Mouse (Mus musculus) left cerebral cortex, postnatal 10 days (tissue): ENCODE results near the gene AI987944. TPM values are rescaled to one million over a fixed set of nuclear protein-coding genes. Genes with fewer than 3 reads are reported as not detected.

Source experiments
- DNase-seq, 2 experiments: peaks; one replicate each; pipeline ENCODE4 v3.0.0; 2021 to 2022; ENCODE audit warnings: low spot score in 2 of 2, mixed read lengths in 1 of 2; ENCODE audit errors: extremely low spot score in 1 of 2
- intact Hi-C: fragments of 180-260 bp; cut with DNase I; formaldehyde crosslinking; loops from one replicate; pipeline ENCODE4 v1.15.1; 2025
- total RNA-seq, 2 experiments: library from RNA; stranded (reverse); gene quantifications; 2 replicates each; pipeline ENCODE4 v1.2.3; 2021

Gene AI987944
- total RNA-seq = 1 to 10 TPM; 9.0 to 9.3 TPM

DNA sequence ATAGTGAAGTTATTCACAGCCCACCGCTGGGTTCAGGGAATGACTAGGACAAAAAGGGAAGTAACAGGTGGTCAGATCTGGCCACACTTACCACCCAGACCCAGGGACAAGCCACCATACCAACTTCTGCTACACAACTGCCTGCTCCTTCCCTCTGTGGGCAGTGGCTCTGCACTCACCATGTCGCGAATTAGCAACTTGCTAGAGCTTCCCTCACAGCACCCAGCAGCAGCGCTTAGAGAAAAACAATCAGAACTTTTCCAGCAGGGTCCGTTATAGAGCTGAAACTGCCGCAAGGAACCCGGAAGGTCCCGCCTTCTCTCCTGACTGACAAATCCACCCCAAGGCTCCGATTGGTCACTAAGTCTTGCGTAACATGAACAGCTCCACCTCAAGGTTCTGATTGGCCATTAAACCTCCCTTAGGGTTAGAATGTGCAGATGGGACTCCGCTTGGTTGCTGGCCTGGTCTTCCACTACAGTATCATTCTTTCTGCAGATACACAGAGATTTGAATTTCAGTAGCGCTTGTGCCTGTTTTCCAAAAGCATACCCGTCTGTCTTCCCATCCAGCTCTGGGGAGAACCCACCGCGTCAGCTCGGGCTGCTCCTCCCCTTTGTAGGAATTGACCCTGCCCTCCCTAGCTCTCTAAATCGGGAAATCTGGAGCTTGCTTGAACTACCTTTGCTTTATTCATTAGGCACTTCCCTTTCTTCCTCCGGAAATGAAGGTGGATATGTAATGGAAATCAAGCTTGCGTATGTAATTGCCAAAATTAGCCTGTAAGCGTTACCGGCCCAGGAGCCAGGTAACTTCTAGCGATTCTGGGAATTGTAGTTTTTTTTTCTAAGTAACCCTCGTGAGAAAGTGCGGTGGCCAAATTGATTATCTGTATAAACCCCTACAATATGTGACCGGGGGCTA lies at the start of gene AI987944:
AI987944 (minus strand) TSS at position 332 of the 924 bp plus-strand sequence.
- intact Hi-C loops = loop anchor here (5.0 kb wide), 1 partner anchor 104 kb away; the partner anchor contains the start of genes AW146154 and Gm20449
- peak; percentile 84 to 86 for DNase-seq

DNA sequence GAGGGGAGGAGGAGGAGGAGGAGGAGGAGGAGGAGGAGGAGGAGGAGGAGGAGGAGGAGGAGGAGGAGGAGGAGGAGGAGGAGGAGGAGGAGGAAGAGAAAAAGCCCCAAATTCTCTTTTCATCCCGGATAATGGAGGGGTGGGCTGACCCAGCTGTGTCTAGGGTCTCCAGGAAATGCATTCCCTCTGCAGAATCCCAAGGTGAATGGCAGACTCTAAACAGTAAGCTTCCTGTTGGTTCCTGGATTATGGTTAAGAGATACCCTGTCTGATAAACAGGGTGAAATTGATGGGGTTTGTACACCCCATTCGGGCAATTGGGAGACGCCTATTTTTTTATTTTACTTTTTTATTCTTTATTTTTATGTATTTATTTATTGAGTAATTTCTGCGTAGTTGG lies 951 bp upstream of the AI987944 start:
- DNase-seq = no peak
- intact Hi-C loops = loop anchor here (5.0 kb wide), 1 partner anchor 103 kb away; the partner anchor contains the start of genes AW146154 and Gm20449

Other genes starting within 250 kb of the AI987944 start
- not detected for gene Gm5592, start 239.5 kb downstream of the AI987944 start, total RNA-seq
- gene Vmn2r57, start 55.3 kb upstream of the AI987944 start, total RNA-seq = under 1 TPM; 0.24 TPM
- gene Gm20449, start 106.0 kb upstream of the AI987944 start, total RNA-seq = under 1 TPM; 0.11 to 0.18 TPM
- gene AW146154, start 106.5 kb upstream of the AI987944 start, total RNA-seq = 1 to 10 TPM; 8.4 to 9.5 TPM
- gene Gm6871, start 180.3 kb upstream of the AI987944 start, total RNA-seq = not detected
- 10 to 100 TPM; 28.2 to 28.7 TPM for gene 2610021A01Rik, start 205.9 kb upstream of the AI987944 start, total RNA-seq
- gene Zfp788, start 239.8 kb upstream of the AI987944 start, total RNA-seq = 10 to 100 TPM; 32.5 to 34.0 TPM